Mouse (Mus musculus) fibroblast of lung, adult 2 months (primary cell): ENCODE measurements at regions not wholly inside any gene's neighbourhood (a gene's known extent, or its start where the extent isn't known, plus 50 kb on each side); places are given as distances from the start of the nearest gene placed in this dataset.

Source experiments
- DNase-seq: peaks from one replicate; pipeline ENCODE4 v3.0.0-alpha.2; 2011; ENCODE audit warnings: low read depth

DNA sequence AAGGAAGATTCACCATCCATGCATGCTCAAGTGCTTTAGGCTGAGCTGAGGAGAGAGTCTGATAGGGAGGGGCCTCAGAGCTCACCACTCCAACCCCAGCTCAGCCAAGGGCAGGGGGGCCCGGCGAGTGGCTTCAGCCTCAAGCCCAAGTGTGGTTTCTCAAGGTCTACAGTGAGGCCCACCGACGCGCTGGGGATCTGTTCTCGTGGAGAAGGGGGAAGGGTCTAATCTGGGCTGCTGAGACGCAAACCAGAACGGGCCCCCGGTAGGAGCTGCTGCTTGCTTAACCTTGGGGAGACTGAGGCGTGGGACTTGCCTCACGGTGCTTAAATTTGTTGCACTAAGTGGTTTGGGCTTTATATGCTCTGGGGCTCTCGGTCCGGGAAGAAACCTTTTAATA is 70.9 kb downstream of the Asb1 start:
- DNase-seq: no peak

DNA sequence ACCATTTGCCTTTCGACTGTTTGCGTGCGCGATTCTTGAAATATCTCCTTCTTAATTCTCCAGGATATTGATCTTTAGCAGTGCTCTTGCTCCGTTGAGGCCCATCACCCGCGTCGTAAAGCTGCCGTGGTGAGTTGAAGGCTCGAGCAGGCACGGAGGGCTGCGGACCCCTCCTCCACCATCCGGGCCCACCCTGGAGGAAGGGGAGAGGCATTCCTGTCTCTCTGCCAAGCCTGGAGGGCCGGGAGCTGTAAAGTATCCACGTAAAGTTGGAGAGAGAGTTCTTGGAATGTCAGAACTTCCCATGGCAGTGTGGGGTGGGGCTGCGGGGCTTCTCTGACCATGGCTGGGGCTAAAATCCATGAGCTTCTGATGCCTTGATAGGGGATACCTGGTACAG is 71.3 kb downstream of the Asb1 start:
- no peak for DNase-seq

DNA sequence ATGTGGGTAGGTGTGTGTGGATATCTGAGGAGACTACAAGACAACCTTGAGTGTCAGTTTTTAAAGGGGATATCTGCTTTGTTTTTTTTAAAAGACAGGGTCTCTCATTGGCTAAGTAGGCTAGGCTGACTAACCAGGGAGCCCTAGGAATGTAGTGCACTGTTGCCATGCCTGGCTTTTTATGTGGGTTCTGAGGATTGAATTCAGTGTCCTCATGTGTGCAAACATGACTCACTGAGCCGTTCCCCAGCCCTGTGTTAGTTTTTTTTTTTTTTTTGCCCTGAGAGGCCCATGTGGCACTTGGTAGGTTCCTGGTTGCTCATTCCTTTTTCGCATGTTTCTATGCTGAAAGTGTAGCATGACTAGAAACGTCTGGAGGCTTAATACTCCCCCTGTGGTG is 72.6 kb downstream of the Asb1 start:
- no peak for DNase-seq

DNA sequence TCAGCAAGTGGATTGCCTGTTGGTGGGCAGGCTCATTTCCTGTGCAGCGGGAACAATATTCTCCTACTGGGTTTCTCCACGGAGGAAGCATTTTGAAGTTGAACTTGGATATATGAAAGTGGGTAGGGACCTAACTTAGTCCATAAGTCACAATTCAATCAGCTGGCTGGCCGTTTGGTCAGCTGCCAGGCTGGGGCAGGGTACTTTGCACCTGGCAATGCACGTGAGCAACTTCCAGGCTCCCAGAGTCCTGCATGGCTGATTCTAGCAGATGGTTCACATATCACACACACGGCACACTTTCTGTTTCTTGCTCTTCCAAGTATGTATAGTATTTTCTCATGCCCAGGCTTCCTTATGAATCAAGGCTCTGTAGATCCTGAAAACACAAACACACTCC is 75.1 kb downstream of the Asb1 start:
- no peak for DNase-seq

DNA sequence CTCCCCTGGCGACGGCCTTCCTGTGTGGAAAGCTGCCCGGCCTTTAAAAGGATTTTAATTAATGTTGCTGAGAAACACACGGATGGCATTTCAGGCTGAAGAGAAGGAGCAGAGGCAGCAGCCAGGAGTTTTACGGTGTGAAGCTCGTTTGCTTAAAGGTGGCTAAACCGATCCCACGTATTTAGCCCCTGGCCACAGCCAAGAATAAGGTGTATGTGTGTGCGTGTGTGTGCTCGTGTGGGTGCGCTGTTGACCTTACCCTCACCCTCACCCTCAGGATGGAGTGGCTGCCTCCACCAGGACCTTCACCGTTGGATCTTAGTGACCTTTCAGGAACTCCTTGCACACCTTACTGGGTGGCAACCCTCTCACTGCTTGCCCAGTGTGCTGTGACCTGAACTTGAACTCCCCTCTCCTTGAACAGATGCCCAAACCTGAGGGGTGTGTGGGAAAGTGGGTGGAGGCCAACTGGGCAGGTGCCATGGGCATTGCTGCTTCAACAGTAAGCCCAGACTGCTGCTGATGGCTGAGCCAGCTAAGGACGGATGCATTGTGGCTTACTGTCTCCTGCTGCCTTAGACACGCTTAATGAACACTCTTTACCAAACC is 78.3 kb downstream of the Asb1 start:
- no peak for DNase-seq

DNA sequence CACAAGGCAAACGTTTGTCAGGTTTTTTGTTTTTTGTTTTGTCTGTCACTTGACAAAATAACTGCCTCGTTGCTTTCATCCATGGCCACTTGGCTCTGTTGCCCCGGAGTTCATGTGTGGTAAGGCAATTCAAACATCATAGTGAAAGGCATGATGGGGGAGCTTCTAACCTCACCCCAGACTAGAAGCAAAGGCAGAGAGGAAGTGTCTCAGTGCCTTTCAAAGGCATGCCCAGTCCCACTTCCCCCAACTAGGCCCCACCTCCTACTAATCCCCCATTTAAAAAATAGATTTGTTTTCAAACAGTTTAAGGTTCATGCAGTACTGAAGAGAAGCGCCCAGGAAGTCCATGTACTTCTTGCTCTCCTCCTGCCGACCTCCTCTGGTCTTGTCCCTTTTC is 80.8 kb downstream of the Asb1 start:
- no peak for DNase-seq

DNA sequence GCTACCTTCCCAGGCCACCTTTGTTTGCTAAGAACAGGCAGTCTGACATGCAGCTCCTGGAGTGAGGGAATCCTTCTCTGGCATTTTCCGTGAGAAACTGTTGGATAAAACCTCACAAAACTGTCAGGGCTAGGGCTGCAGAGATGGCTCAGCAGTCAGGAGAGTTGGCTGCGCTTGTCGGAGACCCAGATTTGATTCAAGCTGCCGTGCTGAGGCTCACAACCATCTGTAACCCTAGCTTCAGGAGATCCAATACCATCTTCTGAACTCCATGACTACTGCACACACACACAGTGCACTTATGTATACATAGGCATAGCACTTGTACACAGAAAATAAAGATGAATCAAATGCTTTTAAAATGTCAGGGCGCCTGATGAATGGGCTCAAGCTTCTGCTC is 82.5 kb downstream of the Asb1 start:
- DNase-seq: no peak

DNA sequence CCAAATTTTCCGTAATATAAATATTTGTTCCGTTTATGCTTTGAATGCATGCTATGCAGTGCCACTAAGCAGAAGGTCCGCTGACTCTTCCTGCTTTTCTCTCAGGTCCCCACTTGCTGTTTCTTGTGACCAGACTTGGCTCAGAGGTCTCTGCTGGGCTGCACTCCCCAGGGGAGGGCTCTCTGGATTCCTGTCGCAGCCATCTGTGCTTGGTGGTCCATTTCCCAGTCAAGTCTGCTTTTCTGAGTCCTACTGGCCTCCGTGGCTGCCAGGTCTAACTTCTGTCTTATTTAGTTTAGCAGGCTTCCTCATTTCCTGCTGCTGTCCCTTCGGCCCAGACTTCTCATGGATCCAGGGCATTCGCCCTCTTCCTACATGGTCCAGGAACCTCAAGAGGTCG is 83.7 kb downstream of the Asb1 start:
- DNase-seq: no peak

DNA sequence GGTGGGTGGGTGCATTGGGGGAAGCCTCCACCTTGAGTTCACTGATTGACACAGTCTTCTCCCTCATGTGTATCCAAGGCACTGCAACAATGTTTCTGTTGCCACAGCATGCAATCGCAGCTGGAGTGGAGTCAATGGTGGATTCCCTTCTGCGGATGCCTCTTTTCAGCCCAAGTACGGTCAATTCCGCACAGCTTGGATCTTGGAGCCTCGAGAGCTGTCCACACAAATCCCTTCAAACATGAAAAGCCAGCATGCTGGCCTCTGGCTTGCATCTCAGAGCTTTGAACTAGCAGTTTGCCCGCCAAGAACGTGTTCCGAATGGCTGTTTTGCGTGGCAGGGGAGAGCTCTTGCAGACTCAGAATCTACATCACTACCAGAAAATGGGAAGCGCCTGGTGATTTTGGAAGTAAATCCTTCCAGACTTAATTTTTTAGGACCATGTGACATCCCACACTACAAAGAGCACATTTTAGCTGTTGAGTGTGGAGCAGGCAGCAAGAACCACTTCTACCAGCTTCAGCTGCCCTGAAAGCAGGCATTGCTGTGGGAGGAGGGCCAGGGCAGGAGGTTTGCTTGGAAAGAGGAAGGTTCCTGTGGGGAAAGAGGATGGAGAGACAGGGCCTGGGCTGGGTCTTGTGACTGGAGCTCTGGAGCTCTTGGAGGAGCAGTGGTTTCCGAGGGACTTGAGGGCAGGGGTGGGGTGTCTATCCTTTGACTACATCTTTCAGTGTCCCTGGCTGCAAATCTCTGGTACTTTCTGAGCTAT is 84.4 kb downstream of the Asb1 start:
- no peak for DNase-seq

DNA sequence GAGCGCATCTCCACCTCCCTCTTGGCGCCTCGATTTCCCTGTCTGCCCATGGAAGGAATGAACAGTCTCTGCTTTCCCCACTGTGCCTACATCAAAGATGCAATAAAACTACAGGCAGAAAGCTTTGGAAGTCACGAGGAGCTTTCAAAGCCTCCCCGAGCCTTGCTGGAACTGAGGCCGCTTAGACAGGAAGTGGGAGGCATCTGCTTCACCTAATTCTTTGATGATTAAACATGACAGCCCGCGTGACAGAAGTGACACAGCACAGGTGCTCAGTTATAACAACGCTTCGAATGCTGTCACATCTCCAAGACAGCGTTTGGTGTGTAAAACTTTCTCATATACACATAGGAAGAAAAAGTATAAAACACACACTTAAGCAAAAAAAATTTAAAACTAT is 85.7 kb downstream of the Asb1 start:
- DNase-seq: no peak

DNA sequence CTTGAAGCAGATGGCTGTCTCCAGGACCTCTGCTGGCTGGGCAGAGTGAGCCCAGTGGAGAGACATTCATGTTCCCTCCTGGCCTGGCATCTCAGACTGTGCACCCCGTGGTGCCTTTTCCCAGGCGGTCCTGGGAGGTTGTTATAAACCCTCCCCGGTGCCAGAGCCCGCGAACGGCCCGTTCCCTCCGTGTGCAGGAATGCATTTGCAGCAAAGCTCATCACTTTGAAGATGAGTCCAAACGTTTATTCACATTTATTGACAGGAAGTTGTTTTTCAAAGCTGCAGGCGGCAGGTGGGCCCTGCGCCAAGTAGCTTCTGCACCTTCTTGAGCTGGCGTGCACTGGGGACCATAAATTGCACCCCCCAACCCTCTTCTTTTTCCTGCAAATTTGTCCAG is 89.9 kb downstream of the Asb1 start:
- DNase-seq: no peak

DNA sequence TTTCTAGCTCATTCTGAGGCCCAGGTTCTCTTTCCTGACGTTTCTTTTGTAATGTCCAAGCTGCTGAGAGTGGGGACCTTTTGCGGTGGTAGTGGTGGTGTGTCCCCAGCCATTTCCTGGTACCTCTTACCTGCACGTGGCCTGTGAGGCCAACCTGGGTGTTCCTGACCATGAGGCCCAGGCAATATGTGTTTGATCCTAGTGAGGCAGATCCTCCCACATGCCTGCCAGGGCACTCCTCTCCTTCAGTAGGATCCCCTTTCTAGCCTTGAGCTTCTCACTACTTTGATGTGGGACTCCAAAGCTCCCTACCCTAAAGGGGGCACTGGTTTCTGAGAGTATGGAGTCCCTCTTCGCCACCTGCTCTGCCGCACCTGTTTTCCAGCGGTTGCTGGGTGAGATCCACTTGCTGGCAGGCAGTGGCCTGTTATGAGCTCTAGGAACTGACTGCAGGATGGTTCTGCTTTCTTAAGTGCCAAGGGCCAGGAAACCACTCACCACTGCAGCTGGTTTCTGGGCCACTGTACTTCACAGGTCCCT is 90.6 kb downstream of the Asb1 start:
- DNase-seq: no peak

DNA sequence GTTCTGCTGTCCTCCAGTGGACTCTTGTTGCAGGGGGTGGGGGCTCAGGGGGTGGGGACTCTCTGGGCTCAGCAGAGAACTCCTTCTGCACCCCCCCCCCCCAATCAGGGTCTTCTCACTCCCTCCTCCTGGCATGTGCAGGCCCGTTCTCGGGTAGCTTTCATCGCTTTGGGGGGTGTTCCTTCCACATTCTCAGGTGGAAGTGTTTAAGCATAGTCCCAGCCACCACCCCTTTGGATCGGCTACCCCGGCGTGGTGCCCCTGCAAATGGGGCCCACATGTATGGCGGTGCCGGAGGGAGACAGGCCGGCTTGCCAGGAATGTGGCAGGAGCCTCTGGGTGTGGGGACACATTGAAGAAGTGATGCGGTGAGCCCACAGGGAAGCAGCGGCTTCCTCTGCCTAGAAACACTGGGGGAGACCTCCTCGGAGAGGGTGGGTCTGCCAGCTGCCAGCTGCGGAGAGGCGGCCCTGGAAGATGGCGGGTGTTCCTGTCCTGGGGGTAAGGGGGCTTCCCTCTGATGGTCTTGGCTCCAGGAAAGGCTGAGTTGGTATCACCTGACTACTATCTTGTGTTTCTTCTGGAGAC is 92.7 kb downstream of the Asb1 start:
- no peak for DNase-seq

DNA sequence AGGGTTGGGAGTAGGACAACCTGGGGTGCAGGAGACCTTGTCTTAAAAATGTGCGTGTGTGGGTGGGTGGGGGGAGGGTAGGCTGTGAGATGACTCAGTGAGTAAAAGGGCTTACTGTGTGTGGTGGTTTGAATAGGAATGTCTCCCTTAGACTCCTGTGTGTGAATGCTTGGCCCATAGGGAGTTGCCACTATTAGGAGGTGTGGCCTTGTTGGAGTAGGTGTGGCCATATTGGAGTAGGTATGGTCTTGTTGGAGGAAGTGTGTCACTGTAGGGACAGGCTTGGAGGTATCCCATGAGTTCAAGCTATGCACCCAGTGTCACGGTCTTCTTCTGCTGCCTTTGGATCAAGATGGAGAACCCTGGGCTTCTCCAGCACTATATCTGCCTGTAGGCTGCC is 96.2 kb downstream of the Asb1 start:
- DNase-seq: no peak

DNA sequence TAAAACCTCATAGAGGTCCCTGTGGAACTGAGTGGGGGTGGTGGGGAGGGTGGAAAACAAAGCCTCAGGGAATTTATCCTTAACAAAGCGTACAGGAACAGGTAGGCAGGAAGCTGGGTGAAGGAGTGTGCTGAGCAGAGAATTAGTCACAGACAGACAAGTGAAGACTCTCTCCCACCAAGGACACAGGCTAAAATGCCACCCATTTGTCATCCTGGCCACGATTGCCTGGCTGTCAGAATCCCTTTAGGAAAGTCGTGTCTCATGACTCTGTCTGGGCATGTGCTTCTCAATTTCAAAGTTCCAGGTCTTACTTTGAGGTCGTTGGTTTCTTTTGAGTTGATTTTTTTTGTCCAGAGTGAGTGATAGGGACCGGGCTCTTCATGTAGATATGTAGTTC is 100.2 kb downstream of the Asb1 start:
- DNase-seq: no peak

DNA sequence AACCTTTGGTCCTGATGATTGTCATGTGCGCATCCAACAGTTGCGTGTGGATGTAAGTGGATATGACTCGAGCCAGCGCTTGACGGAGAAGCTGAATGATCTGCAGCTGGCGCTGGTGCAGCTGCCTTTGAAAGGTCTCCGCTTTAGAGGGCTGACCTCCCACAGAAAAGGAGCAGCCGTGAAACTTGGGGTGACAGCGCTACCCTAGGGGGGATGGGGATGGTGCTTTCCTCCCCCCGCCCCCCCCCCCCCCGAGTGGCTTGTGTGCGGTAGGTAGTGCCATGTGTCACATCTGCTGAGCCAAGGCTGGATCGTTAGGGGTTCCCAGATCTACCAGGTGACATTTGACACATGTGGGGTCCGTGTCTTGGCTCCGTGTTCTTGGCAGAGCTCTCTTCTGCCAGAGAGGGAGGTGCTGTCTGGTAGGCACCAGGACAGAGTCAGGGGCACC is 118.7 kb downstream of the Asb1 start:
- DNase-seq: no peak

DNA sequence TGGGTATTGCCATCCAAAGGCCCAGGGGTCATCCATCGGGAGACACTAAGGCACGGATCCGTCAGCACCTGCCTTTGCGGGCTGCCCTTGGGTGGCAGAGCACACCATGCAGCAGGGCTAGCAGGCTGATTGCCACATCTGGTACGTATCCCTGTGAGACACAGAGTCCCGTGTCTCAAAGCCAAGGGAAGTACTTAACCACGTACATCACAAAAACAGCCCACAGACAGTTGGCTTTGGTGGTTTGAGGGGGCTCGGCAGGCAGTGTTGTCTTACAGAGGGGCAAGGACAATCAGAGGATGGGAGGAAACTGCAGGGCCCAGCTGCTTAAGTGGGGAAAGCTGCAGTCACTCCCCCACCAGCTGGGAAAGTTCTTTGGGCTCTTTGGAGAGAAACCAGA is 119.1 kb downstream of the Asb1 start:
- no peak for DNase-seq

DNA sequence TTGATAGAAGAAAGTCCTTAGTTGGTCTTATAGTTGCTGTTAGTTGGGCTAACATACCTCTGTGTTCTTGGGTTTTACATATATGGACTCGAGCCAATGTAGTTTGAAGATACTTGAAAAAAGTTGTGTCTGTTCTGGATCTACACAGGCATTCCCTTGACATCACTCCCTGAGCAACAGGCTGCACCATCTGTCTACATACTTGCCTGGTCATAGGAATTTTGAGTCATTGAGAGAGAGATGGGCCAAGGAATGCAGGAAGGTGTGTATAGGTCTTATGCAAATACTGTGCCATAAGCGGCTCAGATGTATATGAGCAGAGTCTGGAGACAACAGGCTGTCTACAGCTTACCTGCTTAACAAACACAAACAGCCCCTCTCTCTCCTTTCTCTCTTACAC is 122.9 kb downstream of the Asb1 start:
- DNase-seq: no peak

DNA sequence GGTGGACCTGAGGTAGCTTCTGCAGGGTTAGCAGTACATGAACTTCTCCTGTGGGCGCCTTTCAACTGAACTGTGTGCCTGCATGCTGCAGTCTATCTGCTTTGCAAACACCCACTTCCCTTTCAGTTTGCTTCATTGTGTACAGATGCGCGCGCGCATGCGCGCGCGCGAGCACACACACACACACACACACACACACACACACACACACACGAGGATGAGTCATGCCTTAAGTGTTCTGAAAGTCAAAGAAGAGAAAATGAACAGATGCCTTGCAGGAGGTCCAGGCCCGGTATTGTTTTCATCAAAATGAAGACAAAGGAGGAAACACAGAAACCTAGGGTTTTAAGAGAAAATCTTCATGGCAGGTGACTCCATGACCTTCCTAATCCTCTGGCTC is 124.3 kb downstream of the Asb1 start:
- DNase-seq: no peak

DNA sequence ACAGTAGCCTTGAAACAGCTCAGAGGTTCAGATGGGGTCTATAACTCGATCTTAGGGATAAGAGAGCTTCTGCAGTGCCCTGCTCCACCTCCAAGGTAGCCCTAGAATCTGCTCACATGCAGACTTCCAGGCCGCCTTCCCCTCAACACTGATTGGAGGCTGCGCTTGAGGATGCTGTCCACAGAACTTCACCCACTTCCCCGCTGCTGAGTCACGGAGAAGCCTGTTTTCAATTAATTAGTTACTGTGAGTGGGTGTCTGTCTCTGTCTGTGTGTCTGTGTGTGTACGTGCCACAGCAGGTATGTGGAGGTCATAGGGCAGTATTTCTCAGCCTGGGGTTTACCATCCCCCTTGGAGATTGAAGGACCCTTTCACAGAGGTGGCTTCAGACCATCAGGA is 128.2 kb downstream of the Asb1 start:
- DNase-seq: no peak

DNA sequence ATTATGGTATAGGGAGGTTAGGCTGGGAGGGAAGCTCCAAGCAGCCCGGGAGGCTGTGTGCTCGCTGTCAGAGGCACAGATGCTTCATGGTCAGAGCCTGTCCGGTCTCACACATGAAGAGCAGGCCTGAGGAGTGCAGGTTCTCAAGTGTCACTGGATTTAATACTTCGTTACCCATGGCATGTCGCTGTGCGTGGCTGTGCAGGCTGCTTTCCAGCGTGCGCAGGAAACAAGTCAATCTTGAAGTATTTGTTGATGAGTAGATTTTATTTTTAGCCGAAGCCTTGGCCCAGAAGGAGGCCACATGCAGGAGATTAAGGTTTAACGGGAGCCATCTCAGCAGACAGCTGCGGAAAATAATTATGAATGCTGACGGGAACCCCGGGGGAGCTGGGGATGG is 130.3 kb upstream of the Twist2 start:
- DNase-seq: no peak

DNA sequence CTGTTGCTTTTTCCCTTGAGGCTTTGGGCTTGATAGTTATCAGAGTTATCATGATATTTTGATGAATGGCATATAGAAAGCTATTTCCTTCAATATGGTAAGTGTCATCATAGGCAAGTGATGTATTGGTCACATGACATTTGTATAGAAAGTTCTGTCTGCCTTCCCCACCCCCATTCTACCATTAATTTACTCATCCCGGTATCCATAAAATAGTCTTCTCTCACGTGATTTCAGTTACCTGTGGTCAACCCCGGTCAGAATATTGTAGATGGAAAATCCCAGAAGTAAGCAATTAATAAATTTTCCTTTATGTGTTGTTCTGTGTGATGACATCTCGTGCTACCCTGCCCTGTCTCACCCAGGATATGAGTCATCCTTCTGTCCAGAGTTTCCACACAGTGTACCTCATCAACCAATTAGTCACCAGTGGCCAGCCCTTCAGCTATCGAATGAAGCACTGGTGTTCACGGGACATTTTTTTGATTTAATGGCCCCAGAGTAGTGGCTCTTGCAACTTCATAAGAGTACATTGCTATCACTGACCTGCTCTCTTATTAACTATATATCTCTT is 127.1 kb upstream of the Twist2 start:
- DNase-seq: no peak

DNA sequence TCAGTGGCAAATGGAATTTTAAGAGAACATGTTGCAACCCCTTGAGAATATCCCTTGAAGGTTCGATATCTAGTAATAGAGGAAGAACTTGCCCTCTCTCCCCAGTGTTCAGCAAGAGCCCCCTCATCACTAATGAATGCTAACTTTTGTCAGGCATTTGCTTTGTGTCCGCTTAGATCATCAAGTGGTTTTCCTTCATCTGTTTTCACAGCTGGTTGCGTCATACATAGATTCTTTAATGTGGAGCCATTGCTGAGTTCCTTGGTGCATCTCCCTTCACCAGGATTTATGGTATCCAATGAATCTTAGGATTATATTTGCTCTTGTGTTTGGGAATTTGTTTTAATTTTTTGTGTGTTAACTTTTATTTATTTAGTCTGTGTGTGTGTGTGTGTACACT is 124.2 kb upstream of the Twist2 start:
- no peak for DNase-seq
